Mouse (Mus musculus) stomach, embryonic 14.5 days (tissue): Measurements from ENCODE around the gene Scand1. TPM values are rescaled to one million over a fixed set of nuclear protein-coding genes. Genes with fewer than 3 reads are reported as not detected.

Experiments
- ATAC-seq: fragments of 200-750 bp; cut with Nextera tagmentation; 2 replicates; pipeline ENCODE4 v1.8.0; 2017; ENCODE audit warnings: low read depth, moderate TSS enrichment; ENCODE audit not compliant: insufficient number of reproducible peaks, insufficient read depth, low FRiP score
- H3K27ac ChIP-seq: fragments of 300-500 bp; sonication (generic); 2 replicates; pipeline ENCODE4 v1.5.1; 2014; ENCODE audit warnings: mild to moderate bottlenecking, low read length, moderate library complexity, mixed read lengths
- H3K27me3 ChIP-seq: fragments of 300-500 bp; sonication (generic); 2 replicates; pipeline ENCODE4 v1.6.1; 2014; ENCODE audit warnings: low read length, control low read depth, mixed read lengths; ENCODE audit not compliant: control insufficient read depth, insufficient read depth
- H3K36me3 ChIP-seq: fragments of 300-500 bp; sonication (generic); 2 replicates; pipeline ENCODE4 v1.6.1; 2014; ENCODE audit warnings: mild to moderate bottlenecking, control low read depth, low read length, moderate library complexity, mixed read lengths; ENCODE audit not compliant: control insufficient read depth, insufficient read depth
- H3K4me1 ChIP-seq: fragments of 300-500 bp; sonication (generic); 2 replicates; pipeline ENCODE4 v1.6.1; 2014; ENCODE audit warnings: low read length, control low read depth, mixed read lengths; ENCODE audit not compliant: control insufficient read depth, insufficient read depth
- H3K4me2 ChIP-seq: fragments of 300-500 bp; sonication (generic); replicated peaks from 2 replicates; pipeline ENCODE4 v1.6.1; 2014; ENCODE audit warnings: low read depth, low read length, control low read depth
- H3K4me3 ChIP-seq: fragments of 300-500 bp; sonication (generic); 2 replicates; pipeline ENCODE4 v1.5.1; 2014; ENCODE audit warnings: low read depth, low read length, control low read depth
- H3K9ac ChIP-seq: fragments of 300-500 bp; sonication (generic); replicated peaks from 2 replicates; pipeline ENCODE4 v1.6.1; 2014; ENCODE audit warnings: low read depth, mild to moderate bottlenecking, control low read depth, low read length, moderate library complexity, mixed read lengths
- H3K9me3 ChIP-seq: fragments of 300-500 bp; sonication (generic); 2 replicates; pipeline ENCODE4 v1.6.1; 2016; ENCODE audit warnings: low read depth, low read length, control low read depth; ENCODE audit not compliant: control insufficient read depth
- WGBS: fragments of 180-500 bp; shearing (Covaris S2); extraction: QIAGEN DNeasy Blood & Tissue Kit; methylation state at CpG from one replicate; pipeline ENCODE4 v1.1.7; 2014; 5-methylcytosine and 5-hydroxymethylcytosine counted together
- polyA plus RNA-seq: library from polyadenylated mRNA; unstranded; fragments of >200 nt; fragmentation: Nextera tagmentation; extraction: Ambion mirVana; gene quantifications from 2 replicates; pipeline ENCODE4 v1.2.1, GENCODE M21; 2014

Scand1 gene
- 61.0 and 62.5 TPM in 2 replicates for polyA plus RNA-seq

GRCm38 (mm10) chr2:156312297-156312897, at the start of gene Scand1, which contains the start of gene Cnbd2:
Gene Scand1 (minus strand): TSS chr2:156312704.
Gene Cnbd2 (plus strand): TSS chr2:156312299.
- no peaks in the 10 kb centered on the region; the same call in 1 of the 2 replicates for H3K36me3 ChIP-seq
- H3K9me3 ChIP-seq: no peaks in the 10 kb centered on the region; the same call in 1 of the 2 replicates
- peak; percentile 88 for ATAC-seq
- peak within 1 kb of the TSS; percentile 86 for H3K9ac ChIP-seq
- H3K4me2 ChIP-seq: peak within 1 kb of the TSS; percentile 75
- no peaks in the 10 kb centered on the region for H3K4me1 ChIP-seq
- under 1% methylated on average over 49 of the region's 49 CpGs for whole genome bisulfite sequencing
- peak within 1 kb of the TSS; percentile 69 for H3K4me3 ChIP-seq
- H3K27ac ChIP-seq: peak within 1 kb of the TSS; percentile 91
- no peaks in the 10 kb centered on the region for H3K27me3 ChIP-seq

GRCm38 (mm10) chr2:156356031-156356430, 43.5 kb upstream of the Scand1 start:
- Histone ChIP-seq H3K9ac (no peak overlapping the region), H3K27me3 (no peaks in the 10 kb centered on the region), H3K4me1 (0 out of 2 replicates have a peak, but pooled peaks cover 3% of the 10 kb centered on the region), H3K27ac (no peak overlapping the region), H3K4me2 (no peak overlapping the region), H3K4me3 (no peak overlapping the region), H3K36me3 (no peaks in the 10 kb centered on the region), H3K9me3 (no peaks in the 10 kb centered on the region)
- no peak for ATAC-seq
- 71% methylated on average over 7 of the region's 7 CpGs for WGBS

GRCm38 (mm10) chr2:156353265-156353692, 40.8 kb upstream of the Scand1 start:
- no peak overlapping the region for H3K27ac ChIP-seq
- H3K9me3 ChIP-seq: no peaks in the 10 kb centered on the region
- WGBS: 32% methylated on average over 7 of the region's 7 CpGs
- no peak overlapping the region for H3K4me2 ChIP-seq
- H3K4me1 ChIP-seq: 0 out of 2 replicates have a peak, but pooled peaks cover 3% of the 10 kb centered on the region
- H3K27me3 ChIP-seq: no peaks in the 10 kb centered on the region
- H3K9ac ChIP-seq: no peak overlapping the region
- H3K4me3 ChIP-seq: no peak overlapping the region
- H3K36me3 ChIP-seq: no peaks in the 10 kb centered on the region
- ATAC-seq: no peak

GRCm38 (mm10) chr2:156352413-156353165, 40.1 kb upstream of the Scand1 start:
- Histone ChIP-seq H3K27ac (no peak overlapping the region), H3K4me3 (no peak overlapping the region), H3K4me1 (0 out of 2 replicates have a peak, but pooled peaks cover 3% of the 10 kb centered on the region), H3K27me3 (no peaks in the 10 kb centered on the region), H3K36me3 (no peaks in the 10 kb centered on the region), H3K9me3 (no peaks in the 10 kb centered on the region), H3K4me2 (no peak overlapping the region), H3K9ac (no peak overlapping the region)
- 74% methylated on average over 8 of the region's 8 CpGs for WGBS
- no peak for ATAC-seq

GRCm38 (mm10) chr2:156351243-156351642, 38.7 kb upstream of the Scand1 start:
- 79% methylated on average over 7 of the region's 7 CpGs for WGBS
- Histone ChIP-seq H3K4me1 (0 out of 2 replicates have a peak, but pooled peaks cover 3% of the 10 kb centered on the region), H3K4me2 (no peak overlapping the region), H3K9me3 (no peaks in the 10 kb centered on the region), H3K27ac (no peak overlapping the region), H3K36me3 (no peaks in the 10 kb centered on the region), H3K9ac (no peak overlapping the region), H3K4me3 (no peak overlapping the region), H3K27me3 (no peaks in the 10 kb centered on the region)
- ATAC-seq: no peak

- 88% methylated on average over 4 of the region's 4 CpGs for WGBS
- Histone ChIP-seq H3K36me3 (no peaks in the 10 kb centered on the region), H3K9ac (no peak overlapping the region), H3K4me3 (no peak overlapping the region), H3K27ac (no peak overlapping the region), H3K4me2 (no peak overlapping the region), H3K4me1 (0 out of 2 replicates have a peak, but pooled peaks cover 3% of the 10 kb centered on the region), H3K27me3 (no peaks in the 10 kb centered on the region), H3K9me3 (no peaks in the 10 kb centered on the region)
- ATAC-seq: no peak
These were observed 36.9 kb upstream of the Scand1 start for GRCm38 (mm10) chr2:156349286-156349848.

- Histone ChIP-seq H3K4me3 (no peak overlapping the region), H3K36me3 (no peaks in the 10 kb centered on the region), H3K27ac (no peak overlapping the region), H3K9ac (no peak overlapping the region), H3K27me3 (no peaks in the 10 kb centered on the region), H3K4me2 (no peak overlapping the region), H3K9me3 (no peaks in the 10 kb centered on the region), H3K4me1 (0 out of 2 replicates have a peak, but pooled peaks cover 3% of the 10 kb centered on the region)
- ATAC-seq: no peak
- WGBS: 71% methylated on average over 4 of the region's 4 CpGs
These were observed 36.3 kb upstream of the Scand1 start for GRCm38 (mm10) chr2:156348812-156349211.

GRCm38 (mm10) chr2:156344775-156345532, 32.5 kb upstream of the Scand1 start:
- Histone ChIP-seq H3K9me3 (no peaks in the 10 kb centered on the region), H3K9ac (no peak overlapping the region), H3K4me2 (no peak overlapping the region), H3K27ac (no peak overlapping the region), H3K4me3 (no peak overlapping the region), H3K4me1 (no peaks in the 10 kb centered on the region), H3K36me3 (no peaks in the 10 kb centered on the region), H3K27me3 (no peaks in the 10 kb centered on the region)
- no peak for ATAC-seq
- 52% methylated on average over 12 of the region's 12 CpGs for WGBS
